Mouse (Mus musculus) thymus, adult 2 months (tissue): ENCODE measurements around the gene Nek5. TPM values are rescaled to one million over a fixed set of nuclear protein-coding genes. Genes with fewer than 3 reads are reported as not detected.
A peak's percentile ranks its signal among the peaks of the same experiment; 100 is the strongest.

ENCODE experiments used
- DNase-seq: peaks from one replicate; pipeline ENCODE4 v3.0.0; 2021
- H3K27ac ChIP-seq: fragments of 200-500 bp; 2 replicates; pipeline ENCODE4 v1.5.1; 2012; ENCODE audit warnings: low read length, control low read depth; ENCODE audit not compliant: control insufficient read depth, insufficient read depth
- H3K27me3 ChIP-seq: fragments of 200-500 bp; 2 replicates; pipeline ENCODE4 v1.6.1; 2012; ENCODE audit warnings: mild to moderate bottlenecking, low read length, moderate library complexity, mixed read lengths; ENCODE audit not compliant: control insufficient read depth, insufficient read depth
- H3K36me3 ChIP-seq: fragments of 200-500 bp; 2 replicates; pipeline ENCODE4 v1.6.1; 2012; ENCODE audit warnings: mild to moderate bottlenecking, low read length, moderate library complexity; ENCODE audit not compliant: control insufficient read depth, insufficient read depth
- H3K4me1 ChIP-seq: fragments of 200-500 bp; replicated peaks from 2 replicates; pipeline ENCODE4 v1.6.1; 2012; ENCODE audit warnings: low read length; ENCODE audit not compliant: control insufficient read depth, insufficient read depth
- H3K4me3 ChIP-seq: fragments of 200-500 bp; 2 replicates; pipeline ENCODE4 v1.5.1; 2012; ENCODE audit warnings: mild to moderate bottlenecking, low read length, control low read depth, moderate library complexity; ENCODE audit not compliant: control insufficient read depth, insufficient read depth
- CTCF ChIP-seq: fragments of 200-500 bp; IDR thresholded peaks from 2 replicates; pipeline ENCODE4 v1.5.1; 2012; ENCODE audit warnings: mild to moderate bottlenecking, control low read depth, low read length, moderate library complexity, borderline replicate concordance; ENCODE audit not compliant: control insufficient read depth, poor library complexity, insufficient read depth; ENCODE audit errors: extremely low read depth
- POLR2A ChIP-seq: fragments of 200-500 bp; IDR thresholded peaks from 2 replicates; pipeline ENCODE4 v1.6.1; 2012; ENCODE audit warnings: mild to moderate bottlenecking, low read length, control low read depth, moderate library complexity; ENCODE audit not compliant: control insufficient read depth, poor library complexity, insufficient read depth; ENCODE audit errors: extremely low read depth
- WGBS: fragments of 180-500 bp; shearing (Covaris S2); methylation state at CpG from one replicate; pipeline ENCODE4 v1.1.7; 2018; 5-methylcytosine and 5-hydroxymethylcytosine counted together
- polyA plus RNA-seq: library from polyadenylated mRNA; depleted of rRNA; stranded (reverse); fragments of >200 nt; gene quantifications from 2 replicates; pipeline ENCODE4 v1.2.3, GENCODE M21; 2012

The Nek5 gene
- polyA plus RNA-seq, 1 experiment: 0.11 TPM

GRCm38 (mm10) chr8:22058368-22058767 is 66.5 kb downstream of the Nek5 start:
- TF ChIP-seq CTCF: no peak
- no peak for TF ChIP-seq POLR2A
- 83% methylated on average over 9 of the region's 9 CpGs for WGBS
- no peaks in the 10 kb centered on the region; the same call in 1 of the 2 replicates for H3K27me3 ChIP-seq
- DNase-seq: no peak
- H3K36me3 ChIP-seq: no peaks in the 10 kb centered on the region
- H3K4me3 ChIP-seq: no peak overlapping the region
- H3K4me1 ChIP-seq: peaks cover 6% of the 10 kb centered on the region
- H3K27ac ChIP-seq: no peak overlapping the region

- no peaks in the 10 kb centered on the region for H3K36me3 ChIP-seq
- TF ChIP-seq POLR2A (no peak), CTCF (no peak)
- WGBS: 79% methylated on average over 3 of the region's 3 CpGs
Measured at GRCm38 (mm10) chr8:22056850-22057249, 68.0 kb downstream of the Nek5 start.

DNA sequence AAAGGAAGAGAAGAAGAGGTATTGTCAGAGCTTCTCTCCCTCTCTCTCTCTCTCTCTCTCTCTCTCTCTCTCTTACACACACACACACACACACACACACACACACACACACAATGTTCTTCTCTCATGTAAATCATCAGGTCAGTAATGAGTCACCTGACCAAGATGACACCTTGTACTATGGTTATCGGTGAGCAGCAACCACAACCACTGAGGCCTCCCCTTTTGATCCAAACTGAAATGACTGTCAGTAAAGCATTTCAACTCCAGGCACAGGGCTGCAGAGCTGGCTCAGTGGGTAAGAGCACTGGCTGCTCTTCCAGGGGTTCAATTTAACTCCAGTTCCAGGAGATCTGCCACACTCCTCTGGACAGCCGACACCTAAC is 69.4 kb downstream of the Nek5 start:
- Histone ChIP-seq H3K27ac (no peak overlapping the region), H3K27me3 (no peaks in the 10 kb centered on the region; the same call in 1 of the 2 replicates), H3K4me3 (no peak overlapping the region), H3K4me1 (peaks cover 6% of the 10 kb centered on the region), H3K36me3 (no peaks in the 10 kb centered on the region)
- DNase-seq: no peak
- no peak for TF ChIP-seq POLR2A
- no peak for TF ChIP-seq CTCF
- 91% methylated on average over 2 of the region's 2 CpGs for WGBS

More at GRCm38 (mm10) chr8:22056850-22057249, 68.0 kb downstream of the Nek5 start:
- no peak for DNase-seq
- Histone ChIP-seq H3K4me1 (peaks cover 6% of the 10 kb centered on the region), H3K27ac (no peak overlapping the region), H3K27me3 (no peaks in the 10 kb centered on the region; the same call in 1 of the 2 replicates), H3K4me3 (no peak overlapping the region)

GRCm38 (mm10) chr8:22054674-22055491 is 70.0 kb downstream of the Nek5 start:
- 90% methylated on average over 12 of the region's 12 CpGs for WGBS
- Histone ChIP-seq H3K27me3 (no peaks in the 10 kb centered on the region; the same call in 1 of the 2 replicates), H3K27ac (no peak overlapping the region), H3K4me3 (no peak overlapping the region), H3K36me3 (no peaks in the 10 kb centered on the region), H3K4me1 (peaks cover 3% of the 10 kb centered on the region)
- no peak for DNase-seq
- TF ChIP-seq POLR2A (no peak), CTCF (no peak)

- H3K4me1 ChIP-seq: no peaks in the 10 kb centered on the region
- H3K27ac ChIP-seq: no peak overlapping the region
- peak; percentile 56 for DNase-seq
- H3K4me3 ChIP-seq: no peak overlapping the region
- no peaks in the 10 kb centered on the region for H3K27me3 ChIP-seq
- 67% methylated on average over 2 of the region's 2 CpGs for WGBS
- TF ChIP-seq POLR2A: no peak
- no peak for TF ChIP-seq CTCF
- H3K36me3 ChIP-seq: no peaks in the 10 kb centered on the region
Measured at GRCm38 (mm10) chr8:22047699-22048464, 77.0 kb downstream of the Nek5 start.

- TF ChIP-seq CTCF (no peak), POLR2A (no peak)
- no peak overlapping the region for H3K27ac ChIP-seq
- no peaks in the 10 kb centered on the region for H3K36me3 ChIP-seq
- no peak for DNase-seq
- no peak overlapping the region for H3K4me3 ChIP-seq
- H3K27me3 ChIP-seq: no peaks in the 10 kb centered on the region; the same call in 1 of the 2 replicates
- H3K4me1 ChIP-seq: no peaks in the 10 kb centered on the region
- 86% methylated on average over 12 of the region's 12 CpGs for WGBS
Measured at GRCm38 (mm10) chr8:22043706-22044105, 81.1 kb downstream of the Nek5 start.
